Mouse (Mus musculus): Measurements from ENCODE around the gene Cd101. TPM values are rescaled to one million over a fixed set of nuclear protein-coding genes. Genes with fewer than 3 reads are reported as not detected.

The Cd101 gene
- total RNA-seq, 2 experiments from 2014 or later: 0.24 to 0.25 TPM

GRCm38 (mm10) chr3:100947286-100947685 lies 82.1 kb downstream of the Cd101 start:
- DNase-seq: no peak
- intact Hi-C loops (cut with DNase I): no loop called here

Other genes starting within 250 kb of the Cd101 start
- under 1 TPM; 0.30 to 1.00 TPM for gene Vtcn1, start 204.1 kb downstream of the Cd101 start, total RNA-seq (2021)
- gene Trim45, start 107.4 kb downstream of the Cd101 start, total RNA-seq (2021): 1 to 10 TPM; 8.0 to 9.2 TPM
- 1 to 10 TPM; 2.2 to 2.6 TPM for gene Ttf2, start 59.9 kb downstream of the Cd101 start, total RNA-seq (2021)
- 10 to 100 TPM; 27.1 to 29.3 TPM for gene Ptgfrn, start 80.7 kb upstream of the Cd101 start, total RNA-seq (2021)